Mouse (Mus musculus) neural tube, embryonic 11.5 days (tissue): ENCODE data around the gene Hist1h3d. TPM values are rescaled to one million over a fixed set of nuclear protein-coding genes. Genes with fewer than 3 reads are reported as not detected.

Source experiments
- ATAC-seq: fragments of 200-750 bp; cut with Nextera tagmentation; 2 replicates; pipeline ENCODE4 v1.8.0; 2017; ENCODE audit warnings: moderate number of reproducible peaks, mild to moderate bottlenecking, moderate TSS enrichment, moderate library complexity; ENCODE audit not compliant: insufficient read depth, low FRiP score, low TSS enrichment
- DNase-seq: peaks from one replicate; pipeline ENCODE4 v3.0.0-alpha.2; 2015; ENCODE audit warnings: low spot score
- H3K27ac ChIP-seq: fragments of 300-500 bp; sonication (generic); 2 replicates; pipeline ENCODE4 v1.5.1; 2014; ENCODE audit warnings: low read depth, mild to moderate bottlenecking, low read length
- H3K27me3 ChIP-seq: fragments of 300-500 bp; sonication (generic); 2 replicates; pipeline ENCODE4 v1.6.1; 2014; ENCODE audit warnings: mild to moderate bottlenecking, low read length, mixed read lengths; ENCODE audit not compliant: control insufficient read depth, insufficient read depth
- H3K36me3 ChIP-seq: fragments of 300-500 bp; sonication (generic); 2 replicates; pipeline ENCODE4 v1.6.1; 2014; ENCODE audit warnings: mild to moderate bottlenecking, low read length, moderate library complexity, mixed read lengths; ENCODE audit not compliant: control insufficient read depth, insufficient read depth
- H3K4me1 ChIP-seq: fragments of 300-500 bp; sonication (generic); 2 replicates; pipeline ENCODE4 v1.6.1; 2014; ENCODE audit warnings: low read length, mixed read lengths; ENCODE audit not compliant: control insufficient read depth, insufficient read depth
- H3K4me2 ChIP-seq: fragments of 300-500 bp; sonication (generic); 2 replicates; pipeline ENCODE4 v1.6.1; 2014; ENCODE audit warnings: low read depth, mild to moderate bottlenecking, moderate library complexity
- H3K4me3 ChIP-seq: fragments of 300-500 bp; sonication (generic); 2 replicates; pipeline ENCODE4 v1.5.1; 2014; ENCODE audit warnings: low read depth, low read length
- H3K9ac ChIP-seq: fragments of 300-500 bp; sonication (generic); 2 replicates; pipeline ENCODE4 v1.6.1; 2014; ENCODE audit warnings: mild to moderate bottlenecking, low read length
- H3K9me3 ChIP-seq: fragments of 300-500 bp; sonication (generic); 2 replicates; pipeline ENCODE4 v1.6.1; 2016; ENCODE audit warnings: low read length; ENCODE audit not compliant: control insufficient read depth
- WGBS: fragments of 180-500 bp; shearing (Covaris S2); extraction: QIAGEN DNeasy Blood & Tissue Kit; methylation state at CpG from one replicate; pipeline ENCODE4 v1.1.7; 2014; 5-methylcytosine and 5-hydroxymethylcytosine counted together
- polyA plus RNA-seq: library from polyadenylated mRNA; unstranded; fragments of >200 nt; fragmentation: Nextera tagmentation; extraction: Ambion mirVana; gene quantifications from 2 replicates; pipeline ENCODE4 v1.2.1, GENCODE M21; 2014

The Hist1h3d gene
- polyA plus RNA-seq = 8.1 and 10.4 TPM in 2 replicates

- Histone ChIP-seq H3K36me3 (no peaks in the 10 kb centered on the region), H3K4me2 (peak within 1 kb of the TSS; percentile 57), H3K9ac (peak within 1 kb of the TSS; percentile 63), H3K27me3 (no peaks in the 10 kb centered on the region), H3K9me3 (no peaks in the 10 kb centered on the region), H3K4me3 (peak within 1 kb of the TSS; percentile 36), H3K27ac (peak within 1 kb of the TSS; percentile 88), H3K4me1 (peaks cover 6% of the 10 kb centered on the region; the same call in 1 of the 2 replicates)
- ATAC-seq (peak; percentile 40), DNase-seq (peak; percentile 64)
- under 1% methylated on average over 18 of the region's 18 CpGs for WGBS
Observed at GRCm38 (mm10) chr13:23575271-23575851, at the start of gene Hist1h3d. Hist1h3d (plus strand) TSS chr13:23575763.

DNA sequence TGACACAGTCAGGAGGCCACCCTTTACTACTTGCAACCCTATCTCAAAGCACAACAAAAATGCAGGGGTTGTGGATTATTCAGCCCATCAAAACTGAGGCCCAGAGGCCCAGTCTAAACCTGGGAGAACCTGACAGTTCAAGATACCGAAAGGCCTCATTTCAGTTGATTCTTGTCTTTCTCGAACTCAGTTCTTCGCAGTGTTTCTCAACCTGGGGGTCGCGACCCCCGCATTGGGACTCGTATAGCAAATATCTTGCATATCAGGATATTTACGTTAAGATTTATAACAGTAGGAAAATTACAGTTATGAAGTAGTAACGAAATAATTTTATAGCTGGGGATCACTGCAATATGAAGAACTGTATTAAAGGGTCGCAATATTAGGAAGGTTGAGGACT lies 49.7 kb upstream of the Hist1h3d start:
- H3K9ac ChIP-seq = no peak overlapping the region
- no peak for ATAC-seq
- peak overlapping the region; percentile 32 for H3K4me2 ChIP-seq
- peak; percentile 57 for DNase-seq
- WGBS = 1% methylated on average over 10 of the region's 10 CpGs
- peak overlapping the region; percentile 39 for H3K4me3 ChIP-seq
- H3K27ac ChIP-seq = no peak overlapping the region
- peaks cover 3% of the 10 kb centered on the region for H3K4me1 ChIP-seq
- H3K9me3 ChIP-seq = no peaks in the 10 kb centered on the region
- no peaks in the 10 kb centered on the region for H3K36me3 ChIP-seq
- H3K27me3 ChIP-seq = no peaks in the 10 kb centered on the region

DNA sequence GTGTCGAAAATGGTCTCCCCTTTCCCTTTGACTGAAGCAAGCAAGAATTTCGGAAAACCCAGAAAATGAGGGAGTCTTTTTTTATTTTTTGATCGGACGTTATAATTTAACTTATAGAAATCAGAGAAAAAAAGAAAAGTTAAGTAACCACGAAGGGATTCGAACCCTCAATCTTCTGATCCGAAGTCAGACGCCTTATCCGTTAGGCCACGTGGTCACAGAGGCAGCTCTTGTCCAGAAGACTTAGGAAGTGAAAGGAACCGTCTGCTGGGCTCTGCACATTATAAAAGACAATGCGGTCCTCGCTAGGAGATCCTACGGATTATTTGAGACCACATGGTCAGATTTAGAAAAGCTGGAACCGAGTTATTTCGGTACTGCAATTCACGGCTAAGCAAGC lies 49.3 kb upstream of the Hist1h3d start:
- H3K4me2 ChIP-seq = peak overlapping the region; percentile 50
- peak overlapping the region; percentile 50 for H3K9ac ChIP-seq
- no peaks in the 10 kb centered on the region for H3K9me3 ChIP-seq
- no peaks in the 10 kb centered on the region for H3K36me3 ChIP-seq
- under 1% methylated on average over 17 of the region's 17 CpGs for WGBS
- H3K27ac ChIP-seq = 0 out of 2 replicates have a peak overlapping the region, but pooled peaks have one; percentile 14
- DNase-seq = peak; percentile 93
- H3K4me3 ChIP-seq = peak overlapping the region; percentile 39
- peak; percentile 49; the same call in 1 of the 2 replicates for ATAC-seq
- H3K27me3 ChIP-seq = no peaks in the 10 kb centered on the region
- H3K4me1 ChIP-seq = peaks cover 3% of the 10 kb centered on the region

- H3K4me1 ChIP-seq = peaks cover 7% of the 10 kb centered on the region
- DNase-seq (no peak), ATAC-seq (no peak)
- H3K4me2 ChIP-seq = peak overlapping the region; percentile 73
- no peaks in the 10 kb centered on the region for H3K27me3 ChIP-seq
- 56% methylated on average over 5 of the region's 5 CpGs for WGBS
- H3K9me3 ChIP-seq = no peaks in the 10 kb centered on the region
- no peak overlapping the region for H3K4me3 ChIP-seq
- H3K27ac ChIP-seq = no peak overlapping the region
- no peaks in the 10 kb centered on the region for H3K36me3 ChIP-seq
- H3K9ac ChIP-seq = peak overlapping the region; percentile 26
Observed at GRCm38 (mm10) chr13:23529005-23529404, 46.6 kb upstream of the Hist1h3d start.

GRCm38 (mm10) chr13:23529480-23530165 lies 45.9 kb upstream of the Hist1h3d start:
- ATAC-seq = no peak

GRCm38 (mm10) chr13:23530181-23530900 lies 45.2 kb upstream of the Hist1h3d start:
- Histone ChIP-seq H3K4me1 (peaks cover 12% of the 10 kb centered on the region), H3K4me2 (peak overlapping the region; percentile 73), H3K9me3 (no peaks in the 10 kb centered on the region), H3K27ac (peak overlapping the region; percentile 92), H3K36me3 (no peaks in the 10 kb centered on the region), H3K4me3 (peak overlapping the region; percentile 41), H3K9ac (peak overlapping the region; percentile 78), H3K27me3 (no peaks in the 10 kb centered on the region)
- no peak for ATAC-seq
- WGBS = under 1% methylated on average over 20 of the region's 20 CpGs
- peak; percentile 74 for DNase-seq

More at GRCm38 (mm10) chr13:23529480-23530165, 45.9 kb upstream of the Hist1h3d start:
- H3K9ac ChIP-seq = peak overlapping the region; percentile 78
- 28% methylated on average over 2 of the region's 2 CpGs for WGBS
- no peaks in the 10 kb centered on the region for H3K36me3 ChIP-seq
- H3K9me3 ChIP-seq = no peaks in the 10 kb centered on the region
- H3K4me2 ChIP-seq = peak overlapping the region; percentile 73
- no peak for DNase-seq
- H3K27me3 ChIP-seq = no peaks in the 10 kb centered on the region
- H3K4me1 ChIP-seq = peaks cover 9% of the 10 kb centered on the region
- peak overlapping the region; percentile 41 for H3K4me3 ChIP-seq
- H3K27ac ChIP-seq = peak overlapping the region; percentile 92

GRCm38 (mm10) chr13:23530901-23531875 lies 44.4 kb upstream of the Hist1h3d start, which contains the start of gene Hist1h4h:
Hist1h4h (plus strand) TSS chr13:23531050.
- WGBS = under 1% methylated on average over 52 of the region's 70 CpGs
- H3K27me3 ChIP-seq = no peaks in the 10 kb centered on the region
- H3K9me3 ChIP-seq = no peaks in the 10 kb centered on the region
- ATAC-seq (peak; percentile 71), DNase-seq (peak; percentile 95)
- peaks cover 12% of the 10 kb centered on the region for H3K4me1 ChIP-seq
- H3K9ac ChIP-seq = peak within 1 kb of the TSS; percentile 78
- peak within 1 kb of the TSS; percentile 92 for H3K27ac ChIP-seq
- H3K4me2 ChIP-seq = peak within 1 kb of the TSS; percentile 73
- peak within 1 kb of the TSS; percentile 41 for H3K4me3 ChIP-seq
- no peaks in the 10 kb centered on the region for H3K36me3 ChIP-seq
